Mouse (Mus musculus) fat pad, adult 2 months (tissue): ENCODE measurements around the gene Apol7e.
A peak's percentile ranks its signal among the peaks of the same experiment; 100 is the strongest.
"Not testable (repeated sequence)": the region's sequence is repeated elsewhere in the genome, so short reads cannot be mapped to it uniquely, and the experiment has no call there.

Experiments used
- DNase-seq: peaks from one replicate; pipeline ENCODE4 v3.0.0-alpha.2; 2011; ENCODE audit warnings: low read depth, low spot score; ENCODE audit errors: extremely low read depth

Gene Apol7e

GRCm38 (mm10) chr15:77698656-77699055 is at the start of gene Apol7e:
TSS of gene Apol7e (plus strand) at chr15:77698857.
- not testable (repeated sequence) for DNase-seq

GRCm38 (mm10) chr15:77651143-77651542 is 47.5 kb upstream of the Apol7e start:
- DNase-seq: not testable (repeated sequence)

GRCm38 (mm10) chr15:77659773-77660172 is 38.9 kb upstream of the Apol7e start:
- not testable (repeated sequence) for DNase-seq

GRCm38 (mm10) chr15:77661841-77662240 is 36.8 kb upstream of the Apol7e start:
- DNase-seq: peak; percentile 0

- DNase-seq: not testable (repeated sequence)
Observed at GRCm38 (mm10) chr15:77674081-77674480, 24.6 kb upstream of the Apol7e start.

DNA sequence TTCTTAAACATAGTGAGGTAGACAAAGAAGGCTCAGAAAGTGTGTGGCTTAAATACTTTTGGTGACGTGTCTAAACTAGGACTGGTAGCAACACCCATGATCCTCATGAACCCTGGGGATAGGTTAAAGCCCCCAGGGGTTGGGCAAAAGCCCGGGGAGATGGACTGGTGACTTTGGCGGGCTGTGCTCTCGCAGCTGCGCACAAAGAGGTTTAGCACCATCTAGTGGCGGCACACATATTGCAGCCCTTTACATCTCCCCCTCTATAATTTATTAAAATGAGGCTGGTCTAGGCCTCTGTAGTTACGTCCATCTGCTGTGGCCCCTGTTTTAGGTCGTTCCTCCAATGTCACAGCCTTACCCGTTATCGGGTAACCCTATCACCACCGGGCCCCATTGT is 14.7 kb upstream of the Apol7e start:
- DNase-seq: not testable (repeated sequence)

DNA sequence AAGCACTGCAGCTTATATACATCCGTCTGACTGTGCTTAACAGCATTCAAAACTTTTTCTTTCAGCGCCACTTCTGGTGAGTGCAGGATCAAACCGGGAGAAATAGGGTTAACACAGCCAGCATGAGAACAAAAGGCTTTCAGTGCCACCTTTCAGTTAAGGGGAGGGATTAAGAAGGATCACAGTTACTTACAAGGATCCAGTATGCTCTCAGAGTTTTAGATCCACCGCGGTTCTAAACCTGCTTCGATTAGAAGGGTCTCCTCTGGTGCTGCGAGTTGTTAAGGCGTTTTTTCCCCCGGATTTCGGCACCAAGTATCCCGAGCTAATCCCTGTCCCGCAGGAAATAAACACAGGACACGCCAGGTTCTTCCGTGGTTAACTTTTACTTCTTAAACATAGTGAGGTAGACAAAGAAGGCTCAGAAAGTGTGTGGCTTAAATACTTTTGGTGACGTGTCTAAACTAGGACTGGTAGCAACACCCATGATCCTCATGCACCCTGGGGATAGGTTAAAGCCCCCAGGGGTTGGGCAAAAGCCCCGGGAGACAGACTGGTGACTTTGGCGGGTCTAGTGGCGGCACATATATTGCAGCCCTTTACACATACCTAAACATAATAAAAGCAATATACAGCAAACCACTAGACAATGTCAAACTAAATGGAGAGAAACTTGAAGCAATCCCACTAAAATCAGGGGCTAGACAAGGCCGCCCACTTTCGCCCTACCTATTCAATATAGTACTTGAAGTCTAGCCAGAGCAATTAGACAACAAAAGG is 6.9 kb upstream of the Apol7e start:
- peak; percentile 1 for DNase-seq

DNA sequence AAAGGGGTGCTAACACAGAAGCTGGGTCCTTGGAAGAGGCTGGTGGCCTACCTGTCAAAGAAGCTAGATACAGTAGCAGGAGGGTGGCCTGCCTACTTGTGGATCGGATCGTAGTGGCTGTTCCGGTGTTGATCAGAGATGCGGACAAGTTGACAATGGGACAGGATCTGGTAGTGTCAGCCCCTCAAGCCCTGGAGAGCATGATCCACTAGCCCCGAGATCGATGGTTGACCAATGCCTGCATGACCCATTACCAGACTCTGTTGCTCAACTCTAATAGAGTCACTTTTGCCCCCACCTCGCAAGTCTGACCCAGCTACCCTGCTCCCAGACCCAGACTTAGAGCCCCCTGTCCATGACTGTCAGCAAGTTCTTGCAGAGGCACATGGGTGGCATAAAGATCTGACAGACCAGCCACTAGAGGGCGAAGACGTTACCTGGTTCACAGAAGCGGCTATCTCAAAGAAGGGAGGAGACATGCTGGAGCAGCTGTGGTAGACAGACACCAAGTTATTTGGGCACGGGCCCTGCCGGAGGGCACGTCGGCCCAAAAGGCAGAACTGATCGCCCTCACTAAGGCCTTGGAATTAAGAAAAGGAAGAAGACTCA is 3.9 kb upstream of the Apol7e start:
- DNase-seq: not testable (repeated sequence)

DNA sequence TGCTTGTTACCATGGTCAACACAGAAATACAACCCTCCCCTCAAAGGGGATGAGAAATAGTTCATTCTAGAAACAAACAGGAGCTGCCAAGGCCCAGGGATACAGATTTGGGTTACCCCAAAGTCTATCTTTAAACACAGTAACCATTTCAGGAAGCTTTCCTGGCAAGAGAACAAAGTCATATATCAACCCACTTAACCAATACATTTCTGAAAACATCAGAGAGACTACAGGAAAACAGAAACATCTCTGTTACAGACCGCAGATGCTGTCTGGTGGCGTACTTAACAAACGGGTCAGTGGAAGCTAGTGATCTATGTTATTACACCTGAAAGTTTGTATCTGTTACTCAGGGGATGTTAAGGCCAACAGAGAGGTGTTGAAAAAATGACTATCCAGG is 6.6 kb downstream of the Apol7e start:
- DNase-seq: not testable (repeated sequence)

DNA sequence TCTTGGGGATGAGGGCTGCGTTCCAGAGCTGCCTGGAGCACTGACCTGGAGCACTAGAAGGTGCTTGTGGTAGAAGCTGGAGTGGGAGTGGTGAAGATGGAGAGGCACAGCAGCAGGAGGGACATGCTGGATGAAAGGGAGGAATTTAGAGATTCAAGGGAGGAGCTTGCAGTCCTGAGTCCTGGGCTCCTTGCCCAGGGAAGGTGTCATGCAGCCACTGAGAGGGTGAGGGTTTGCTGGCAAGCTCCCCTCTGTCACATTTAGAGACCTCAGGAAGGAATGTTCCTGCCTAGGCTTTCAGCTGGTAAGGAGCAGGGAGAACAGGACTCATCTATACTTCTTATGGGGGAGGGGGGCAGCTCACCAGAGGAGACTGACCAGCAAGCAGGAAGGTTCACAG is 10.3 kb downstream of the Apol7e start:
- DNase-seq: not testable (repeated sequence)

DNA sequence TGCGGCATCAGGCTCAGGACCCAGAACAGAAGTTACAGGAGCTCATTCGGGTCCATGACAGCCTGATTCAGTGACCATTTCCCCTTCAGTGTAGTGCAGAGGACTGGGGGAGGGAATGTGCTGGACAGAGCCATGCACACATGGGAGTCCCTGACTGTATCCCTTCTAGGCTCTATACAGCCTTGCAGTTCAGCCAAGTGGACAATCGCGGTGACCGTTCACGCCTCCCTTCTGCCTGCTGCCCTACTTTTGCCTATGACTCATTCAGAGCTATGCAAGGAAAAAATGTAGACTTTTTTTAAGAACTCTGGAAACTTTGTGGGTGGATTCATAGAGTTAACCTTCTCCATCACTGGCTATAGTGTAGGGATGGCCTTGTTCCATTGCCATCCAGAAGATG is 19.6 kb downstream of the Apol7e start:
- DNase-seq: not testable (repeated sequence)

DNA sequence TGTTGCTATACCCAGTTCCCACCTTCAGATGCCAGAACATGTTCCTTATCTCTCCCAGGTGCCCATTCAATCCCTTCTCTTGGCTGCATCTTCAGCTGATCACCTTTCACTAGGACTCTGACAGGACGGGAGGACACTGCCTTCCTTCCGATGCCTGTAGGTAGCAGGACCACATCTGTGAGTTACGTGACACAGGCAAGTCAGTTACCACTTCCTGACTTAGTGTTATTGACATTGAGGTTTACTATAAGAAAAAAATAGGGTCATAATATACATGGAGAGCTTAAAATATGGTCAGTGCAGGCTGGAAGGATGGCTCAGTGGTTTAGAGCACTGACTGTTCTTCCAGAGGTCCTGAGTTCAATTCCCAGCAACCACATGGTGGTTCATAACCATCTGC is 22.9 kb downstream of the Apol7e start:
- DNase-seq: not testable (repeated sequence)

DNA sequence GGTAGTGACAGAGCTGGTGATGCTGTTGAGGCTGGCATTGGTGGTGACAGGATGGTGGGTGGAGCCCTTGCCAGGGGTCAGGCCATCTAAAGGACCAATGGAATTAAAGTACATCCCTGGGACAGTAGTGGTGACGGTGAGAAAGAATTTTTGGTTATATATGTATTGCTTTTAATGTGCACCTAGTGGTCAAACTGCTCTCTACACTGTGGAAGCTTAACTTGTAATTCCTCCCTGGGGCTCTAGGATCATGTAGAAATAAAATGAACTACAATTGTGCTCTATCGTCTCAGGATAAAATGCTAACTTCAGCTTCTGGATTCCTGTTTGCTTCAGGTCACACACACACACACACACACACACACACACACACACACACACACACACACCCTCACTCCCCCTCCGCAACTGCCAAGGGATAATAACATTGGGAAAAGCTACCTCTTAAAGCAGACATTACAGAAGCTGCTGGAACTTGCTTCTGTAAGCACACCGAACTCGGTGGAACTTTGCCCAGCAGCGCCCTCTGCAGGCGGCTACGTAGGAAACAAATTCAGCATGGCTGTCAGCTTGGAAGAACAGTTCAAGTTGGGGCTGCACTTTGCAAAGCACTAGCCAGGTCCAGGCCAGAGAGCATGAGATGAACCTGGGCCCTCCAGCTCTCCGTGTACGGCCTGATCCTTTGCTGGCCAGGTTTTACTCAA is 25.7 kb downstream of the Apol7e start:
- not testable (repeated sequence) for DNase-seq

- DNase-seq: not testable (repeated sequence)
Observed at GRCm38 (mm10) chr15:77725393-77726020, 26.9 kb downstream of the Apol7e start.

- not testable (repeated sequence) for DNase-seq
Observed at GRCm38 (mm10) chr15:77727139-77727538, 28.5 kb downstream of the Apol7e start.

- not testable (repeated sequence) for DNase-seq
Observed at GRCm38 (mm10) chr15:77727745-77728144, 29.1 kb downstream of the Apol7e start.

GRCm38 (mm10) chr15:77728739-77729138 is 30.1 kb downstream of the Apol7e start, which contains the start of gene Apol9b:
TSS of gene Apol9b (plus strand) at chr15:77729039.
- DNase-seq: not testable (repeated sequence)

GRCm38 (mm10) chr15:77731605-77732004 is 32.9 kb downstream of the Apol7e start:
- DNase-seq: no peak

- not testable (repeated sequence) for DNase-seq
Observed at GRCm38 (mm10) chr15:77732851-77733250, 34.2 kb downstream of the Apol7e start.

- DNase-seq: not testable (repeated sequence)
Observed at GRCm38 (mm10) chr15:77733380-77733779, 34.7 kb downstream of the Apol7e start.

DNA sequence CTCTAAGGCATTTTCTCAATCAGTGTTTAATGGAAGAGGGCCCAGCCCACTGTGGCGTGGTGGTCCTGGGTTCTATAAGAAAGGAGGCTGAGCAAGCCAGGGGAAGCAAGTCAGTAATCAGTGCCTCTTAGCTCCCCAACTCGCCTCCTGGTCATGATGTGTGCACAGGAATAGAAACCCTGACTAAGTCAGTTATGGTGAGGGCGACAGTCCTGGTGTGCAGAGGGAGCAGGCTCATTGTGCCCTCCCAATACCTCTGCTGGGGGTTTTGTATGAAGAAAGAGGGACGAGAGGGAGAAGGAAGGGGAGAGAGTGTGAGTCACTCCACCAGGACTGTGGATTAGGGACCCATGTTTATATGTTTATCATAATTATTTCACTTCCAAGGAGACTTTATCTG is 35.2 kb downstream of the Apol7e start:
- DNase-seq: not testable (repeated sequence)
